Mouse (Mus musculus): Measurements from ENCODE around the gene Grk5.

DNA sequence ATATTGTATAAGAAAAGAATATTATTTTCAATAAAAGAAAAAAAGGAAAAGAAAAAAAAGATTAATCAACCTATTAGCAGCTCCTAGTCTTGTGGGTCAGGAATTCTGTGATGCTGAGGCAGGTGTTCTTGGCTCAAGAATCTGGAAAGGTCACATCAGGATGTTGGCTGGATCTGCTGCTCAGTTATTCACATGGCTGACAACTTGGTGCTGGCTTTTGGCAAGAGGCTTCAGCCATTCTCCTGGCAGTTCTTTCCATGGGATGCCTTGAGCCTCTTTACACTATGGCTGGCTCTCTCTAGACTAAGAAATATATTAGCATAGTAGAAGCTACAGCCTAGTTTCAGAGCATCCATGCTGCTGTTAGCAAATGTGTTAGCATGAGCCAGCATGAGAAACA lies 149.6 kb downstream of the Grk5 start:
- TF ChIP-seq POLR2A (IDR thresholded peaks at IDR 0.05; ENCODE audit: borderline replicate concordance, control insufficient read depth, low read depth, low read length) (no peak), CTCF (IDR thresholded peaks at IDR 0.05; ENCODE audit: control insufficient read depth, insufficient read depth, low read length) (no peak)
